Mouse (Mus musculus) WW6 (cell line): ENCODE measurements around the gene Unc5a.

Experiments used
- DNase-seq: peaks from one replicate; pipeline ENCODE4 v3.0.0-alpha.2; 2013; ENCODE audit warnings: low read depth, low spot score

Gene Unc5a

GRCm38 (mm10) chr13:55002090-55002489, 52.9 kb downstream of the Unc5a start:
- no peak for DNase-seq

DNA sequence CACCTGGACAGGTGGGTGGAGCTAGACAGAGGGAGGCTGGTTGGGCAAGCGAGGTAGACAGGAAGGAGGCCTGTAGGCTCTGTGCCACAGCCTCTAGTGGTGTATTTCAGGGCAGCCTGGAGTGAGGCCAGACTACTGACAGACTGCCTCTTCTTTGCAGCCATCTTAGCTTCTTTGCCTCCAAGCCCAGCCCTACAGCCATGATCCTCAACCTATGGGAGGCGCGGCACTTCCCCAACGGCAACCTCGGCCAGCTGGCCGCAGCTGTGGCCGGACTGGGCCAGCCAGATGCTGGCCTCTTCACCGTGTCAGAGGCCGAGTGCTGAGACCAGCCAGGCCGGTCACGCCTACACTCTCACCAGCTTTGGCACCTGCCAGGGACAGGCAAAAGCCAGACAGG, 55.4 kb downstream of the Unc5a start:
- DNase-seq, result no peak

GRCm38 (mm10) chr13:55005691-55006414, 56.6 kb downstream of the Unc5a start:
- DNase-seq, result no peak

GRCm38 (mm10) chr13:55006415-55006742, 57.2 kb downstream of the Unc5a start:
- no peak for DNase-seq

GRCm38 (mm10) chr13:55008589-55008988, 59.4 kb downstream of the Unc5a start:
- DNase-seq, result no peak

GRCm38 (mm10) chr13:55011103-55011502, 61.9 kb downstream of the Unc5a start:
- DNase-seq, result no peak

- no peak for DNase-seq
Observed at GRCm38 (mm10) chr13:55011981-55012478, 62.8 kb downstream of the Unc5a start.

- DNase-seq, result no peak
Observed at GRCm38 (mm10) chr13:55013702-55014344, 64.6 kb downstream of the Unc5a start.

- DNase-seq, result no peak
Observed at GRCm38 (mm10) chr13:55014451-55014850, 65.2 kb downstream of the Unc5a start.

GRCm38 (mm10) chr13:55017154-55017897, 68.1 kb downstream of the Unc5a start:
- no peak for DNase-seq

- DNase-seq, result no peak
Observed at GRCm38 (mm10) chr13:55017898-55018599, 68.8 kb downstream of the Unc5a start.

GRCm38 (mm10) chr13:55018700-55019099, 69.5 kb downstream of the Unc5a start:
- no peak for DNase-seq

- DNase-seq, result no peak
Observed at GRCm38 (mm10) chr13:55019181-55019580, 70.0 kb downstream of the Unc5a start.

- DNase-seq, result no peak
Observed at GRCm38 (mm10) chr13:55020051-55020450, 70.8 kb downstream of the Unc5a start.

DNA sequence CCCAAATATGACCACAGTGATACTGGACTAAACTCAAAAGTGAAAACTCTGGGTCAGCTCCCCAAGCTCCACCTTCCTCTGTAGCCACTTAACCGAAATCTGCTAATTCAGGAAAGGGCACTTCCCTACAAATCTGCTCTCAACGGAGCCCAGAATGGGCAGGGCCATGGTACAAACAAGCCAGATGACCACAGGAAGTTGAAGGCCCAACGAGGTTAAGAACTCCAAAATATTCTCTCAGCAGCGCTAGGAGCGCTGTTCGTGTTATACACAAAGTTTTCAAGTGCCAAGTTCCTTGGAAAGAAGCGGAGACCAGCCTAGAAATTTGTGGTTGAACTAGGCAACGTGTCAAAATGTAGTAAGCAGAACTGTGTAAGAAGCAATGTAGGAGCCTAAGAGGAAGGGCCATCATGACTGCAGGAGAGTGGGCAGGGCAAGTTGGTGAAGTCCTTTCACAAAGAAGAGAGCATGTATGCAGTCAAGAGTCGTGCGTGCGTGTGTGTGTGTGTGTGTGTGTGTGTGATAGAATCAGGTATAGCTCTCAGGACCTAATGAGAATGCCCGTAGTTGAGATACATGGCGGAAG, 72.1 kb downstream of the Unc5a start, which contains the start of gene Hk3:
Gene Hk3 (minus strand): TSS at position 192 of the 586 bp plus-strand sequence.
- DNase-seq, result no peak

- no peak for DNase-seq
Observed at GRCm38 (mm10) chr13:55022256-55022655, 73.0 kb downstream of the Unc5a start.

- no peak for DNase-seq
Observed at GRCm38 (mm10) chr13:55022715-55023114, 73.5 kb downstream of the Unc5a start.

- no peak for DNase-seq
Observed at GRCm38 (mm10) chr13:55024215-55024614, 75.0 kb downstream of the Unc5a start.

GRCm38 (mm10) chr13:55040016-55040415, 90.8 kb downstream of the Unc5a start:
- no peak for DNase-seq

- no peak for DNase-seq
Observed at GRCm38 (mm10) chr13:55047706-55048105, 98.5 kb downstream of the Unc5a start.
